Mouse (Mus musculus) skeletal muscle tissue, adult 2 months (tissue): ENCODE results near the gene Pfkfb1.

Source experiments
- DNase-seq: peaks from one replicate; pipeline ENCODE4 v3.0.0-alpha.2; 2012; ENCODE audit warnings: low read depth, low spot score

Pfkfb1 gene

GRCm38 (mm10) chrX:150588023-150588764 lies at the start of gene Pfkfb1:
Gene Pfkfb1 (plus strand): TSS chrX:150588229.
- peak; percentile 62 for DNase-seq

GRCm38 (mm10) chrX:150540111-150540510 lies 47.9 kb upstream of the Pfkfb1 start:
- no peak for DNase-seq

GRCm38 (mm10) chrX:150541684-150542083 lies 46.3 kb upstream of the Pfkfb1 start:
- no peak for DNase-seq

GRCm38 (mm10) chrX:150547239-150547638 lies 40.8 kb upstream of the Pfkfb1 start, which contains the start of gene Alas2:
Gene Alas2 (plus strand): TSS chrX:150547375.
- no peak for DNase-seq

GRCm38 (mm10) chrX:150549639-150550038 lies 38.4 kb upstream of the Pfkfb1 start:
- peak; percentile 20 for DNase-seq

- DNase-seq: no peak
These were observed 36.0 kb upstream of the Pfkfb1 start for GRCm38 (mm10) chrX:150551986-150552385.

GRCm38 (mm10) chrX:150554032-150554431 lies 34.0 kb upstream of the Pfkfb1 start:
- no peak for DNase-seq

- DNase-seq: no peak
These were observed 23.2 kb upstream of the Pfkfb1 start for GRCm38 (mm10) chrX:150564644-150565357.

- no peak for DNase-seq
These were observed 6.1 kb upstream of the Pfkfb1 start for GRCm38 (mm10) chrX:150581921-150582320.

- DNase-seq: no peak
These were observed 2.9 kb upstream of the Pfkfb1 start for GRCm38 (mm10) chrX:150585116-150585515.

- DNase-seq: peak; percentile 48
These were observed 1.7 kb downstream of the Pfkfb1 start, which contains the start of gene Apex2 for GRCm38 (mm10) chrX:150589696-150590095. Gene Apex2 (minus strand): TSS chrX:150589868.

- peak; percentile 50 for DNase-seq
These were observed 5.4 kb downstream of the Pfkfb1 start for GRCm38 (mm10) chrX:150593266-150594035.

GRCm38 (mm10) chrX:150594176-150594575 lies 6.1 kb downstream of the Pfkfb1 start:
- peak; percentile 21 for DNase-seq

GRCm38 (mm10) chrX:150595016-150595760 lies 7.2 kb downstream of the Pfkfb1 start:
- DNase-seq: peak; percentile 66

GRCm38 (mm10) chrX:150598882-150599281 lies 10.9 kb downstream of the Pfkfb1 start:
- no peak for DNase-seq

GRCm38 (mm10) chrX:150636421-150636820 lies 48.4 kb downstream of the Pfkfb1 start:
- no peak for DNase-seq

- DNase-seq: no peak
These were observed 68.3 kb downstream of the Pfkfb1 start for GRCm38 (mm10) chrX:150656122-150656907.

- DNase-seq: no peak
These were observed 69.1 kb downstream of the Pfkfb1 start, which contains the start of gene Tro for GRCm38 (mm10) chrX:150656908-150657796. Gene Tro (minus strand): TSS chrX:150657583.

- no peak for DNase-seq
These were observed 69.7 kb downstream of the Pfkfb1 start for GRCm38 (mm10) chrX:150657797-150658118.

- DNase-seq: no peak
These were observed 74.8 kb downstream of the Pfkfb1 start for GRCm38 (mm10) chrX:150662809-150663208.
